Mouse (Mus musculus): Measurements from ENCODE around the gene Fbxo10.
"Not testable (repeated sequence)": the region's sequence is repeated elsewhere in the genome, so short reads cannot be mapped to it uniquely, and the experiment has no call there.

The Fbxo10 gene

GRCm38 (mm10) chr4:45047286-45047887 lies 37.0 kb downstream of the Fbxo10 start:
- DNase-seq (ENCODE audit: low spot score) = no peak

DNA sequence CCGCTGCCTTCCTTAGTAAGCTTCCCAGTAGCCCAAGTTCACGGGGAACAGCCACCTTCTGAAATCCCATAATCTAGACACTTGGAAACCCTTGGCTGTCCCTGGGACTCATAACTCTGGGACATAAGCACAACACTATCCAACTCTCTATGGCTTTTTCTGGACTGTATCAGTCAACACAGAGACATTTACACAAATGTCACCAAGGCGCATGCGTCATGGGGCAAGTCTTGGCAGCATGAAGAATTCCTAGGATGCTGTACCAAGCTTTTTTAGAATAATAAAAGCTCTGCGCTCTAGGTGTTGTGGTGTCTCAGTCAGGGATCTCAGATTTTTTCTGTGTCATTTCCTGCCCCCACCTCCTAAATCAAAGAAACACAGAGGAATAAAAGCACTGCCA lies 37.7 kb downstream of the Fbxo10 start:
- no peak for DNase-seq (ENCODE audit: low spot score)

DNA sequence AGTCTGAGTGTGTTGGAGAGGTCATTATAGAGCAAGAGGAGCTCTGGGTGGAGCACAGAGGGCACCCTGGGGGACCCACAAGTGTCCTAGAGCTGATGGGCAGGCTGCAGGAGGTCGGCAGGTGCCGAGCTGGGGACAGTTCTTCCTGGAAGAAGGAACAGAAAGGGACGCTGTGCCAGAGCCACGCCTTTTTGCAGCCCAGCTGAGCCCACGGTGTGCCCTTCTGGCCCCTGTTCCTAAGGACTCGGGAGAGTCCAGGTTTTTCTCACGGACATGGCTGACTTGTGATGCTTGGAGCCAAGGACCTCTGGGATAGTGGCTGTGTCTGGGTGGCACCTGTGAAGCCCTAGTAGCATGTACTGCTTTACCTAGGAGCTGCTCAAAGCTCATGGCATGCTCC lies 43.6 kb downstream of the Fbxo10 start:
- DNase-seq (ENCODE audit: low spot score) = no peak

DNA sequence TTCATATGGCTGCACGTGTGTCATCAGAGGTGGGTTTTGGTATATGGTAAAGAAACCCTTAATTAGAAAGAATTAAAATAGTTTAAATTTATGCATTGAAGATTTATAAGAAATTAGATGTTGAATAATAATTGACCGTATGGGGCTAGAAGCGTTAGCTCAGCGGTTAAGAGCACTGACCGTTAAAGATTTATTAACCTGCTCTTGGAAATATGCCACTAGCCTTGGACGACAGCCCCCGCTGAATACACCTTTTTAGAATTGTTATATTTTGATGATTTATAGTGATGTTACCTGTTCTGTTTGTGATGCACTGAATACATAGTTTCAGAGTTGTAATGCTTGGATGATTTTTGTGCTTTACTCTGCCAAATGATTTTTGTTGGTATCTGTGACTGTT lies 44.9 kb downstream of the Fbxo10 start:
- DNase-seq (ENCODE audit: low spot score) = not testable (repeated sequence)

DNA sequence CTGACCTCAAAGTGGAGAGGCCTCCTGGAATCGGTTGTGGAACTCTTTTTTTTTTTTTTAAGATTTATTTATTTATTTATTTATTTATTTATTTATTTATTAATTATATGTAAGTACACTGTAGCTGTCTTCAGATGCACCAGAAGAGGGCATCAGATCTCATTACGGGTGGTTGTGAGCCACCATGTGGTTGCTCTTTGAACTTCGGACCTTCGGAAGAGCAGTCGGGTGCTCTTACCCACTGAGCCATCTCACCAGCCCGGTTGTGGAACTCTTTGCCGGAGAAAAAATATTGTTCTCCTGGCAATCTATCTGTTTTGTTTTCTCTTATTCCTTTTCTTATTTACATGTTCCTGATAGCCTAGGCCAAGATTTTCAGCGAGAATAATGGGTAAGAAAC lies 45.5 kb downstream of the Fbxo10 start:
- DNase-seq (ENCODE audit: low spot score) = peak; percentile 26

GRCm38 (mm10) chr4:45037455-45038410 lies 46.7 kb downstream of the Fbxo10 start:
- DNase-seq (ENCODE audit: low spot score) = no peak

GRCm38 (mm10) chr4:45036571-45036970 lies 47.8 kb downstream of the Fbxo10 start:
- DNase-seq (ENCODE audit: low spot score) = no peak

- DNase-seq (ENCODE audit: low spot score) = no peak
These were observed 48.4 kb downstream of the Fbxo10 start for GRCm38 (mm10) chr4:45036048-45036447.

DNA sequence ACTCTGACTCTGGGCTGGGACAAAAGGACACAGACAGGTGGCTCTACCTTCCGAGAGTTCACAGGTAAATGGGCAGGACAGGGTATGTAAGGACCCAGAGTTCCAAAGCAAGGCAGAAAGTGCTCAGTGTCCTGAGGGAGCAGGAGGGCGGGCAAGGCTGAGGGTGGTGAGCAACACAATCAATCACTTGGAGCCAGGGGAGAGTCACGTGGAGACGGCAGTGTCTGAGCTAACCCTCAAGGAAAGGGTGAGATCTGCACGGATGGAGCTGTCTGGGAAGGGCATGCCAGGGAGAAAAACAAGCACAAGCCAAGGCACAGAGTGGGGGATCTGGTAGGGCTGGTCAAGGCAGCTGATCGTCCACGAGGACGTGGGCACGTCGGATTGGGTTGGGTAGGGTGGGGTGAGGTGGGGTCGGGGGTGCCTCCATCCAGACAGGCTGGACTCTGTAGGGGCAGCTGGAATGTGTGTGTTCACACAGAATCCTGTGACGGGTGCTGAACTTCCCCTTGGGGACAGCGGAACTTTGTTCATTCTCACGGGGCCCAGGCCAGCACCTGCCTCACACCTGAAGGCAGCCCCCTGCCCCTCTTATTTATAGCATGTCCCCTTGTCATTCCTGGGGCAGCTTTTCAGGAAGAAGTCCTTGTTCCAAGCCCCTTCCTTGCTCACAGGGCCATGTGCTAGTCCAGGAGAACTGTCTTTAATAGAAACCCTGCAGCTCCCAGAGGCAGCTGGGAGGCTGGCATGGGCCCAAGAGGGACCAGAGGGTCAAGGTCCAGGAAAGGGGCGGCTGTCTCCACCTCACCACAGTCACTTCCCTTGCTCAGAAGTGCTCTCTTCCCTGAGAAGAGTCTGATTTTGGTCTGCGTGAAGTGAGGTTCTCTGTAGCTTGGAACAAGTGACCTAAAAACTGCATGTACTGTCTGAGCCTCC lies 49.4 kb downstream of the Fbxo10 start:
- no peak for DNase-seq (ENCODE audit: low spot score)

GRCm38 (mm10) chr4:45032586-45032985 lies 51.8 kb downstream of the Fbxo10 start:
- DNase-seq (ENCODE audit: low spot score) = no peak

DNA sequence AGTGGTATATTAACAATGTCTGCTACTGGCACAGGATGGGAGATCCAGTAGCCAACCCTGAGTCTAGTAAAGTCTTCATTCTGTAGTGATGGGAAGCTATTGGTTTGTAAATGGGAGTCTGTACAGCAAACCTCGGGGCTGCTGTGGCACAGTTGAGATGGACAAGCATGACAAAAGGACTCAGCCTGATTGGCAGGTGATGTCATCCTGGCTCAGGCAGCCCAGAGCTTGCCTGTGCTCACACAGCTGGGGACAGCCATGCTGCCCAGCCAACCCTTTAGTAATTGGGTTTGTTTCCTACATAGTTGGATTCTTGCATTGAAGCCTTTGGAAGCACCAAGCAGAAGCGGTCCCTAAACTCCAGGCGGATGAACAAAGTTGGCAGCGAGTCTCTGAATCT lies 57.9 kb downstream of the Fbxo10 start:
- DNase-seq (ENCODE audit: low spot score) = no peak

GRCm38 (mm10) chr4:45019009-45019408 lies 65.4 kb downstream of the Fbxo10 start:
- no peak for DNase-seq (ENCODE audit: low spot score)

- peak; percentile 95 for DNase-seq (ENCODE audit: low spot score)
These were observed 65.9 kb downstream of the Fbxo10 start, which contains the start of gene Polr1e for GRCm38 (mm10) chr4:45018452-45018980. Gene Polr1e (plus strand): TSS chr4:45018583.

DNA sequence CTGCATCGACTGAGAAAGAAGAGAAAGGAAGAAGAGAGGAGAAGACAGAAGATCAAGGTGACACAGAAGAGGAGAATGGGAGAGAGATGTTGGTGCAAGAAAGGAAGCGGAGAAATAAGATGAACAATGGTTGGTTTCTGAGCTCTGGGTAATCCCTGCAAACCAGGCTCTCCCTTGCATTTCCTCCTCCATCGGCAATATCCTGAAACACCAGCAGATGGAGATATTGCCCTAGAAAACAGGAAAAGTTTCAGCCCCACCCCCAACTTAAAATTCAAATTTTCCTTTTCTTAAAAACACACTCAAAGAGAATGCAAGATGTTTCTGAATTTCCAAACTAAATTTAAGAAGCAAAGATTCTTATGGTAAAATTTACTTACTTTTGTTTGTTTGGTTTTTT lies 68.8 kb downstream of the Fbxo10 start:
- DNase-seq (ENCODE audit: low spot score) = peak; percentile 78

- no peak for DNase-seq (ENCODE audit: low spot score)
These were observed 70.9 kb downstream of the Fbxo10 start for GRCm38 (mm10) chr4:45013537-45013936.

- no peak for DNase-seq (ENCODE audit: low spot score)
These were observed 71.4 kb downstream of the Fbxo10 start for GRCm38 (mm10) chr4:45013031-45013431.

- peak; percentile 100 for DNase-seq (ENCODE audit: low spot score)
These were observed 72.1 kb downstream of the Fbxo10 start, which contains the start of gene Zbtb5 for GRCm38 (mm10) chr4:45012105-45012975. Gene Zbtb5 (minus strand): TSS chr4:45012412.

DNA sequence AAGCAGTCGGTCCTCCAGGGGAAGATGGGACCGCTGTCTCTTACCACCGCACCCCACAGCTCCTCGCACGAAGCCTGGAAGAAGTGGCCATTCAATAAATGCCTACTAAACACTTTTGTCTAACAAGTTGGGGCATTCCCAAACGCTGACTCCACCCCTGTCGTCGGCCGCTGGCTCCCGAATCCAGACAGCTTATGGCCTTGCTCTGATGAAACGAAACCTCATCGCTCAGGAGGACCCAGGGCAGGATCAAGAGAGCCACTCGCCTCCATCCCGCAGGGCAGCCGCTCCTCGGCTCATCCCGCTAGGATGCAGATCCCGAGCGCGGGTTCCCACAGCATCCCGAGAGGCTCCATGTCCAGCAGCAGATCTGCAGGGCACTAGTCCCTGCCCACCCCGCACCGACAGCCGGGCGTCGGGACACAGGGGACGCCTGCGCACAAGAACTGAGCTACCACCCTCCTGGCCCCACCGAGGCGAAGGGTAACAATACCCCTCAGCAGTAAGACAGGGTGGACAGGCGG lies 72.8 kb downstream of the Fbxo10 start:
- peak; percentile 88 for DNase-seq (ENCODE audit: low spot score)

- peak; percentile 75 for DNase-seq (ENCODE audit: low spot score)
These were observed 73.5 kb downstream of the Fbxo10 start for GRCm38 (mm10) chr4:45010806-45011415.

- DNase-seq (ENCODE audit: low spot score) = peak; percentile 72
These were observed 79.0 kb downstream of the Fbxo10 start for GRCm38 (mm10) chr4:45005452-45005851.

All from adipocyte (in vitro differentiated cells).